Mouse (Mus musculus) sigmoid colon, adult 10 weeks (tissue): ENCODE data around the gene Gm21818. TPM values are rescaled to one million over a fixed set of nuclear protein-coding genes. Genes with fewer than 3 reads are reported as not detected.

Source experiments
- polyA plus RNA-seq: library from polyadenylated mRNA; stranded (reverse); fragments of 350-450 nt; fragmentation: Illumina TruSeq; extraction: RNeasy Lipid Tissue Mini Kit (QIAGEN cat#74804); gene quantifications from one replicate; pipeline ENCODE4 v1.2.3, GENCODE M21; 2014; ENCODE audit warnings: low read depth, low replicate concordance

The Gm21818 gene
- polyA plus RNA-seq: not detected

DNA sequence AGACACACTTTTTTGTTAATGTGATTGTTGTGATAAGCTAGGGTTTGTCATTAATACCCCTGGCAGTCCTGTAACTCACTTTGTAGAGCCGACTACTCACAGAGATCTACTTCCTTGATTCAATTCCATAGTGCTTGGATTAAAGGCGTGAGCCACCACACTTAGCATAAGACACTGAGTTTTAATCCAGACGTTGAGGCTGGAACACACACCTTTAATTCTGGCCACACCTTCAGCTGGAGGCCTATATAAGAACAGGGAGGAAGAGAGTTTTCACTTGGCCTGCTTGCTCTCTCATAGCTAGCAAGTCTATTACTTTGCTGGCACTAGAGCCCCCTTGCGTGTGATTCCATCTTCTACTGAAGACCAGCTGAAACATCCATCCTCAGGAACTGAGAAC, at the start of gene Gm21818:
TSS of gene Gm21818 (plus strand) at position 301 of the 400 bp plus-strand sequence.

DNA sequence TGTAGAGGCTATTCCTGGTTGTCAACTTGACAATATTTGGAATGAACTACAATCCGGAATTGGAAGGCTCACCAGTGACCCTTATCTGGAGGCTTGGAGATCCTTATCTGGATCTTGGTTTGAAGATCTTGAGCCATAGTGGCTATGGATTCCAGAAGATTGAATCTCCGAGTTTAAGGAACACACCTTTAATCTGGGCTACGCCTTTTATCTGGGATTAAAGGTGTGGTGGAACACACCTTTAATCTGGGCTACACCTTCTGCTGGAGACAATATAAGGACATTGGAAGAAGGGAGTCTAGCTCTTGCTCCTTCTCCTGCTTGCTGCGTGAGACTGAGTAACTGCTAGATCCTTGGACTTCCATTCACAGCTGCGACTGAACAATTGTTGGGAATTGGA, 32.3 kb upstream of the Gm21818 start, which contains the start of gene Gm20767:
TSS of gene Gm20767 (plus strand) at position 301 of the 400 bp plus-strand sequence.

DNA sequence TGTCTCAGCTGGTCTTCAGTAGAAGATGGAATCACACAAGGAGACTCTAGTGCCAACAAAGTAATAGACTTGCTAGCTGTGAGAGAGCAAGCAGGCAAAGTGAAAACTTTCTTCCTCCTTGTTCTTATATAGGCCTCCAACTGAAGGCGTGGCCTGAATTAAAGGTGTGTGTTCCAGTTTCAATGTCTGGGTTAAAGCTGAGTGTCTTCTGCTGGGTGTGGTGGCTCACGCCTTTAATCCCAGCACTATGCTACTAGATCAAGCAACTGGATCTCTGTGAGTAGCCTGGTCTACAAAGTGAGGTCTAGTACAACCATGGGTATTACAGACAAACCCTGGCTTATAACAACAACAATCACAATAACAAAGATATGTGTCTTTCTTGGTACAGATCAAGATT, 43.6 kb downstream of the Gm21818 start, which contains the start of gene Gm21762:
TSS of gene Gm21762 (minus strand) at position 101 of the 400 bp plus-strand sequence.

Other genes with a start within 250 kb of the Gm21818 start
- gene Gm21761, start 243.2 kb upstream of the Gm21818 start, polyA plus RNA-seq: not detected
- gene B020031M17Rik, start 221.6 kb upstream of the Gm21818 start, polyA plus RNA-seq: not detected
- not detected for gene Gm36079, start 145.4 kb upstream of the Gm21818 start, polyA plus RNA-seq
- 4.5 TPM for gene Gm21188, start 120.2 kb upstream of the Gm21818 start, polyA plus RNA-seq
- gene Gm20767, start 32.2 kb upstream of the Gm21818 start, polyA plus RNA-seq: not detected
- not detected for gene Gm21762, start 43.5 kb downstream of the Gm21818 start, polyA plus RNA-seq
- not detected for gene Gm21731, start 66.7 kb downstream of the Gm21818 start, polyA plus RNA-seq
- gene AF067061, start 90.7 kb downstream of the Gm21818 start, polyA plus RNA-seq: not detected
- gene BC147527, start 128.0 kb downstream of the Gm21818 start, polyA plus RNA-seq: 1.0 TPM
- not detected for gene Tcstv3, start 144.4 kb downstream of the Gm21818 start, polyA plus RNA-seq